Mouse (Mus musculus): ENCODE results near the gene Astn2. TPM values are rescaled to one million over a fixed set of nuclear protein-coding genes. Genes with fewer than 3 reads are reported as not detected.

Astn2 gene
- polyA plus RNA-seq, 1 experiment from 2014 or later = 0.61 TPM

DNA sequence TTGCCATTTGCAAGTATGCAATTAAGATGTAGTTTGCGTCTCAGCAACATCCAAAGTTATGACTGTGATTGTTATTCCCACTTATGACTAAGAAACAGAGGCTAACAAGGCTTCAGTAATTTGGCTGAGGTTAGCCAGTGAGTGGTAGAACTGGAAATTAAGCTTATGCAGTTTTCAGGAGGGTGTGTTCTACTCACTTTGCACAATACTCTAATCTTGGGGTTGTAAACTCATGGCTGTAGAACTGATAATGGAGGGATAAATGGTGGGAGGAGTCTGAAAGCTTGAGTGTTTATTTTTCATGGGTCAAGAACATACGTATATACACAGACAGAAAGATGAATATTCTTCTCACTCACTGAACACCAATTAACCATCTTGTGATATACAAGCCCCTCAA lies 499.4 kb downstream of the Astn2 start:
- WGBS = 86% methylated on average over 2 of the region's 2 CpGs
- Histone ChIP-seq H3K4me2 (ENCODE audit: low read length) (no peak overlapping the region), H3K36me3 (ENCODE audit: control insufficient read depth, insufficient read depth, low read length) (no peaks in the 10 kb centered on the region), H3K27me3 (ENCODE audit: control insufficient read depth, insufficient read depth, low read length) (no peaks in the 10 kb centered on the region), H3K9me3 (ENCODE audit: control insufficient read depth, low read length) (no peaks in the 10 kb centered on the region), H3K9ac (ENCODE audit: low read length) (no peak overlapping the region), H3K4me1 (ENCODE audit: control insufficient read depth in 2 of 2, insufficient read depth in 2 of 2, low read length in 2 of 2) (no peaks in the 10 kb centered on the region), H3K4me3 (ENCODE audit: control insufficient read depth in 1 of 2, insufficient read depth in 1 of 2, low read depth in 1 of 2, low read length in 2 of 2) (no peak overlapping the region), H3K27ac (replicated peaks in 1 of 2; ENCODE audit: control insufficient read depth in 1 of 2, insufficient read depth in 1 of 2, low read depth in 2 of 2, low read length in 2 of 2) (no peak overlapping the region)
- ATAC-seq (ENCODE audit: insufficient number of reproducible peaks, insufficient read depth, low FRiP score, low read depth) = no peak

DNA sequence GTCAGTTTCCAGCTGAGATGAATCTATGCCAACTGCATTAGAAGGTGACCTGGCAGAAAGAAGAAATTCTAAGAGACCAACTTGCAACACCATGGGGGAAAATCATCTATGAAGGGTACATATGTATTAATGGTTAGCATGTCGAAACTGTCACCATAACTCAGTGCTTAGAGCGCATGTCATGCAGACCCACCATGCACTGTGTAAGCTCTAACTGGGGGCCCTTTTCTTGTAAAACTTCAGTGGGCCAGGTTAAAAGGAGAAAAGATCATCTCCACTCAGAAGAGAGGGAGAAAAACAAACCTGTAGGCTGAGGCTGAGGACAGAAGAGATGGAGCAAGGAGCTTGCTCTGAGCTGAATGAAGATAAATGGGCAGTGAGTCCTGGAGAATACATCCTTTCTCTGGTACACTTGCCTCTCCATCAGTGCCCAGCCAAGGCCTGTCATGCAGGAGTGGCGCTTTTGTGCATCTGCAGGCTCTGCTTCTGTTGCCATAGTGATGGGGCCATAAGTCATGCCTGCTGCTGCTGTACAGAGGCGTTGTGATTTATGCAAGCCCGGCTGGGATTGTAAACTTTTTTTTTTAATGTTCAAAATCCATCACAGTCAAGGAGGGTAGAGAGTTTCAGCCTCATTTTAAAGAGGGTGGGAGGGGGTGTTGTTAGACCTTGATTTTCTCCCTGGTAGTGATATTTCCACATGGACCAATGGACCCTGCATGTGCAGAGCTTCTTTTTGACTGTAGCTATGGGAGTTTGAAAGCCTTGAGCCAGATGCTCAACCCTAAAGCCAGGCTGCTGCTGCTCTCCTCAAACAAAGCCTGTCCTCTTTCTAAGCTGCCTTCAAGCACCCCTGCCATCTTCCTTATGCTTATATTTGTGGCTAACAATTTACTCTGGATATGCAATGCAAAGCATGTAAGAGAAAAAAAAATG lies 508.1 kb downstream of the Astn2 start:
- 75% methylated on average over 5 of the region's 5 CpGs for WGBS
- Histone ChIP-seq H3K27me3 (ENCODE audit: control insufficient read depth, insufficient read depth, low read length) (no peaks in the 10 kb centered on the region), H3K4me3 (ENCODE audit: control insufficient read depth in 1 of 2, insufficient read depth in 1 of 2, low read depth in 1 of 2, low read length in 2 of 2) (no peak overlapping the region), H3K4me2 (ENCODE audit: low read length) (no peak overlapping the region), H3K36me3 (ENCODE audit: control insufficient read depth, insufficient read depth, low read length) (no peaks in the 10 kb centered on the region), H3K4me1 (ENCODE audit: control insufficient read depth in 2 of 2, insufficient read depth in 2 of 2, low read length in 2 of 2) (no peaks in the 10 kb centered on the region), H3K9me3 (ENCODE audit: control insufficient read depth, low read length) (no peaks in the 10 kb centered on the region), H3K27ac (replicated peaks in 1 of 2; ENCODE audit: control insufficient read depth in 1 of 2, insufficient read depth in 1 of 2, low read depth in 2 of 2, low read length in 2 of 2) (no peak overlapping the region), H3K9ac (ENCODE audit: low read length) (no peak overlapping the region)
- ATAC-seq (ENCODE audit: insufficient number of reproducible peaks, insufficient read depth, low FRiP score, low read depth) = no peak

DNA sequence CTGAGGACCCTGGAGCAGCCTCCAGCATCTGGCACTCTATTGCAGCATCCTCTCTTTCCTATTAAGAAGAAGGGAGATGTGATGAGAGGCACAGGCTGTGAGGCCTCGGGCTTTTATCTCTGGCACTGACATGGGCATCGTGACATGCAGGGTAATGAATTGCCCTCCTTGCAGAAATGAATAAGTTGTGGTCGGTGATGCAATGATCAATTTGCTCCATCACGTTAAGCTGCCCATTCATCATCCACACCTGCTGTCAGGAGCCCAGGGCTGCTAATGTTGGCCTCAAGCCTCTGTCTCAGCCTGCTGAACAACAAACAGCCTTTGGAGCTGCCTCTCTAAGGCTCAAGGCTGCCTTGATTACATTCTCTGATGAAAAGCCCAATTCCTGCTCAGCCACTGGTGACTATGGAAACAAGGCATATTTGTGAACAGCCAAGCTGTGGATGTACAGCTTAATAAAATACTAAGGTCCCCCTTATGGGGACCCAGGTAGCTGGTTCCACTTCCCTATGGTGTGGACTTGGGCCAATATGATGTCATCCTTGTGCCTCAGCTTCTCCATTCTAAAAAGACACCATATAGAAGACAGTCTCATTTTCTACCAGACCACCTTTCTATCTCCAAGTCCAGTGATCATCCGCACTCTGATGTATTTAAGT lies 515.9 kb downstream of the Astn2 start:
- Histone ChIP-seq H3K9me3 (ENCODE audit: control insufficient read depth, low read length) (no peaks in the 10 kb centered on the region), H3K27ac (replicated peaks in 1 of 2; ENCODE audit: control insufficient read depth in 1 of 2, insufficient read depth in 1 of 2, low read depth in 2 of 2, low read length in 2 of 2) (no peak overlapping the region), H3K36me3 (ENCODE audit: control insufficient read depth, insufficient read depth, low read length) (no peaks in the 10 kb centered on the region), H3K4me3 (ENCODE audit: control insufficient read depth in 1 of 2, insufficient read depth in 1 of 2, low read depth in 1 of 2, low read length in 2 of 2) (no peak overlapping the region), H3K4me1 (ENCODE audit: control insufficient read depth in 2 of 2, insufficient read depth in 2 of 2, low read length in 2 of 2) (no peaks in the 10 kb centered on the region), H3K4me2 (ENCODE audit: low read length) (no peak overlapping the region), H3K27me3 (ENCODE audit: control insufficient read depth, insufficient read depth, low read length) (no peaks in the 10 kb centered on the region), H3K9ac (ENCODE audit: low read length) (no peak overlapping the region)
- WGBS = 65% methylated on average over 5 of the region's 5 CpGs
- ATAC-seq (ENCODE audit: insufficient number of reproducible peaks, insufficient read depth, low FRiP score, low read depth) = no peak

DNA sequence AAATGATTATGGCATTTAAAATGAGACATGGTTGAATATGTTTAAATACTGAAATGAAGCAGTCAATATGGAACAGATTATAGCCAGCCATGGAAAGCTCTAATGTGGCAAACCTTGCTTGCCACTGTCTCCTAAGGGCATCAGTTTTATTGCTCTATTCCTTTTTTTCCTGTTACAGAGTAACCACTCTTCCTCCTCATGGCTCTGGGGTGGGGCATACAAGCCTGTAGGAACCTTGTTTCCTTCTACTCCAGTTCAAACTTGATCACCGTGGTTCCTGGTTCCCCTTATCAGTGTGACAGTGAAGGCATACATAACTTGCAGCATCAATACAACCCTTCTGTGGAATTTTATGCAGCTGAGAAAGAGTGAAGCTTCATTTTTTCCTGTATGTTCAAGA lies 517.5 kb downstream of the Astn2 start:
- ATAC-seq (ENCODE audit: insufficient number of reproducible peaks, insufficient read depth, low FRiP score, low read depth) = no peak
- H3K27me3 ChIP-seq (ENCODE audit: control insufficient read depth, insufficient read depth, low read length) = no peaks in the 10 kb centered on the region
- no peak overlapping the region for H3K4me2 ChIP-seq (ENCODE audit: low read length)
- WGBS = 37% methylated on average over 1 of the region's 1 CpGs
- no peak overlapping the region for H3K4me3 ChIP-seq (ENCODE audit: control insufficient read depth in 1 of 2, insufficient read depth in 1 of 2, low read depth in 1 of 2, low read length in 2 of 2)
- no peaks in the 10 kb centered on the region for H3K4me1 ChIP-seq (ENCODE audit: control insufficient read depth in 2 of 2, insufficient read depth in 2 of 2, low read length in 2 of 2)
- H3K27ac ChIP-seq (replicated peaks in 1 of 2; ENCODE audit: control insufficient read depth in 1 of 2, insufficient read depth in 1 of 2, low read depth in 2 of 2, low read length in 2 of 2) = no peak overlapping the region
- no peaks in the 10 kb centered on the region for H3K36me3 ChIP-seq (ENCODE audit: control insufficient read depth, insufficient read depth, low read length)
- H3K9me3 ChIP-seq (ENCODE audit: control insufficient read depth, low read length) = no peaks in the 10 kb centered on the region
- H3K9ac ChIP-seq (ENCODE audit: low read length) = no peak overlapping the region

DNA sequence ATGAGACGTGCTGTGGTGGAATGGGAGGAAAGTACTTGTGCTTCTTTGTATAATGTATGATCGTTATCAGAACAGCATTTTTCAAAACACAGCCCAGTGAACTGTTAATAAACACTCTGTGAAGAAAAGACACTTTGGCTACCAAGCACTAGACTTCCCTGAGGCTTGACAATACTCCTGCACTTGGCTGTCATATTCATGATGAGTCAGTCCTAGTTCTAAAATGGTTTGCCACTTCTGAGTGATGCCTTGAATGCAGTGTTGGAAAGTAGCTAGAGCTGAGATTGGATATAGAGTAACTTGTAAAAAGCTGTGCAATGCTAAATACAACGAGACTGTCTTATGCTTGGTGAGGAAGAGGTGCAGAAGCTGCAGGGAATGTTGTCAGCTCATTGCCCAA lies 518.5 kb downstream of the Astn2 start:
- no peak overlapping the region for H3K4me2 ChIP-seq (ENCODE audit: low read length)
- 61% methylated on average over 3 of the region's 3 CpGs for WGBS
- H3K36me3 ChIP-seq (ENCODE audit: control insufficient read depth, insufficient read depth, low read length) = no peaks in the 10 kb centered on the region
- H3K4me1 ChIP-seq (ENCODE audit: control insufficient read depth in 2 of 2, insufficient read depth in 2 of 2, low read length in 2 of 2) = no peaks in the 10 kb centered on the region
- H3K27ac ChIP-seq (replicated peaks in 1 of 2; ENCODE audit: control insufficient read depth in 1 of 2, insufficient read depth in 1 of 2, low read depth in 2 of 2, low read length in 2 of 2) = no peak overlapping the region
- ATAC-seq (ENCODE audit: insufficient number of reproducible peaks, insufficient read depth, low FRiP score, low read depth) = no peak
- H3K4me3 ChIP-seq (ENCODE audit: control insufficient read depth in 1 of 2, insufficient read depth in 1 of 2, low read depth in 1 of 2, low read length in 2 of 2) = no peak overlapping the region
- H3K9me3 ChIP-seq (ENCODE audit: control insufficient read depth, low read length) = no peaks in the 10 kb centered on the region
- no peak overlapping the region for H3K9ac ChIP-seq (ENCODE audit: low read length)
- no peaks in the 10 kb centered on the region for H3K27me3 ChIP-seq (ENCODE audit: control insufficient read depth, insufficient read depth, low read length)

DNA sequence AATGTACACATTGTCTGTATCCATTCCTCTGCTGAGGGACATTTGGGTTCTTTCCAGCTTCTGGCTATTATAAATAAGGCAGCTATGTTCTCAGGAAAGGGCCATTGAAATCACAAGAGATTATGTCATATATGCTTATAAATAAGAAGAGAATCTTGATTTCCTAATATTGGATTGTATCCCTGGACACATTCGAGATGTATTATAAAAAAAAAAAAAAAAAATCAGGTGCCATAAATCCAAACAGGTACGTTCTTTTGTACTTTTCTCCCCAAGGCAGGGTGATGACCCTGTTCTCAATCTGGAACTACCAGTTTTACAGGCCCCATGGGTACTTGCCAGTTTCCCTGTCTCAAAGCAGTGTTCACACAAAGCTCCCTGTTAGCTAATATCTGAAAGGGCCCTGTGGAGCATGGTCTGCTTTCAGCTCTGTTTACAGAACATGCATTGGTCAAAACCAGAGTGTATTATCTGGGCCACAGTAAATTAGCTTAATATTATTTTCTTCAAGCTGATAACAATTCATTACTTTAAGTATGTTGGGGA lies 530.1 kb downstream of the Astn2 start:
- Histone ChIP-seq H3K27ac (replicated peaks in 1 of 2; ENCODE audit: control insufficient read depth in 1 of 2, insufficient read depth in 1 of 2, low read depth in 2 of 2, low read length in 2 of 2) (no peak overlapping the region), H3K9ac (ENCODE audit: low read length) (no peak overlapping the region), H3K9me3 (ENCODE audit: control insufficient read depth, low read length) (no peaks in the 10 kb centered on the region), H3K36me3 (ENCODE audit: control insufficient read depth, insufficient read depth, low read length) (no peaks in the 10 kb centered on the region), H3K4me3 (ENCODE audit: control insufficient read depth in 1 of 2, insufficient read depth in 1 of 2, low read depth in 1 of 2, low read length in 2 of 2) (no peak overlapping the region), H3K4me2 (ENCODE audit: low read length) (no peak overlapping the region), H3K27me3 (ENCODE audit: control insufficient read depth, insufficient read depth, low read length) (no peaks in the 10 kb centered on the region), H3K4me1 (ENCODE audit: control insufficient read depth in 2 of 2, insufficient read depth in 2 of 2, low read length in 2 of 2) (no peaks in the 10 kb centered on the region)
- 80% methylated on average over 2 of the region's 2 CpGs for WGBS
- no peak for ATAC-seq (ENCODE audit: insufficient number of reproducible peaks, insufficient read depth, low FRiP score, low read depth)

DNA sequence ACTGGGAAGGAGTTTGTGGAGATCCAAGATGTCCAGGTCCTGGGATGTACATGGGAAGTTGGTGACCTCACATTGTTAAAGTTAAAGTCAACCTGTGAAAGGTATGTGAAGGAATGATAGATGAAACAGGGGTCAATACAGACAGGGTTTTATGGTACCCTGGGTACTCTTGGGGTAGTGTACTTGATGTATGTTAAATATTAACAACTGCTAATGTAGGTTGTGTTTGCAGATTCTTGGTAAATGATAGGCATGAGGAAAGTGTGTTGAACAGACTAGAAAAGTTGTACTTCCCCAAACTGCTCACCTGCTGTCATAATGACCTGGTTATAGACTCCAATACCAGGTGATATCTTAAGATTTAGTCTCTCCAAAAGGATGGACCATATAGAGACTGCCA lies 539.9 kb downstream of the Astn2 start:
- H3K27ac ChIP-seq (replicated peaks in 1 of 2; ENCODE audit: control insufficient read depth in 1 of 2, insufficient read depth in 1 of 2, low read depth in 2 of 2, low read length in 2 of 2) = no peak overlapping the region
- H3K9me3 ChIP-seq (ENCODE audit: control insufficient read depth, low read length) = no peaks in the 10 kb centered on the region
- H3K4me1 ChIP-seq (ENCODE audit: control insufficient read depth in 2 of 2, insufficient read depth in 2 of 2, low read length in 2 of 2) = no peaks in the 10 kb centered on the region
- no peak overlapping the region for H3K4me2 ChIP-seq (ENCODE audit: low read length)
- no peak for ATAC-seq (ENCODE audit: insufficient number of reproducible peaks, insufficient read depth, low FRiP score, low read depth)
- H3K4me3 ChIP-seq (ENCODE audit: control insufficient read depth in 1 of 2, insufficient read depth in 1 of 2, low read depth in 1 of 2, low read length in 2 of 2) = no peak overlapping the region
- no peaks in the 10 kb centered on the region for H3K36me3 ChIP-seq (ENCODE audit: control insufficient read depth, insufficient read depth, low read length)
- H3K27me3 ChIP-seq (ENCODE audit: control insufficient read depth, insufficient read depth, low read length) = no peaks in the 10 kb centered on the region
- no peak overlapping the region for H3K9ac ChIP-seq (ENCODE audit: low read length)

All from heart, embryonic 14.5 days (tissue).